8 mouse cellular contexts compared by ENCODE assay signal in the genomic region with DNA sequence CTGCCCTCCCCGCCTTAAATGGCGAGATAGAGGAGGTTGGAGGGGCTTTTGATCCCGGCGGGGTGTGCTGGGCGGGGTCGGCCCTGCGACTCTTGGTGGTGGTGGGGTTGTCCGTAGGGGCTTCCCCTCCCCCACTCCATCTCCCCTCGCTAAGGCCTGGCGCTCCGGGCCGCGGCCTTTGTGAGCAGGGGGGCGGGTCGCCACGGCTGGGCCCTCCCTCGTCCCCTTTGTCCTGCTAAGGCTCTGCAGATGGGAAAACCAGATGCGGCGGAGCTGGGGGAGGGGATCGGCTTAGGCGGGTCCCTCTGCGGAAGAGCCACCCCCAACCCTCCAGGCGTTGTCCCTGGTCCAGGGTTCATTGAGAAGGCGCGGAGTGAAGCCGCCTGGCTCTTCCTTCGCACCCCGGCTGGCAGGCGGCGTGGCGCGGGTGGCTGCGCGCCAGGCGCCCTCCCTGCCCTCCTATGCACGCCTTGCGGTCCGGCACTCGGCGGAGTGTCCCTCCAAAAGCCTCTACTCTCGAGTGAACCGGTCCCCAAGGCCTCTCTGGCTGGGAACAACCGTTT. TPM values are rescaled to one million over a fixed set of nuclear protein-coding genes. Genes with fewer than 3 reads are reported as not detected.
A peak's percentile ranks its signal among the peaks of the same experiment; 100 is the strongest.
DNase-seq lines count a peak whose midpoint lies in the region; ATAC-seq and TF ChIP-seq lines count a peak whose summit lies in the region.

No protein-coding gene starts in this region.

- 1% methylated on average over 42 of the region's 43 CpGs for WGBS in embryonic facial prominence, embryonic 11.5 days
- under 1% methylated on average over 42 of the region's 43 CpGs for WGBS in heart, embryonic 12.5 days
- 0% methylated on average over 43 of the region's 43 CpGs for WGBS in kidney, embryonic 16.5 days
- 2% methylated on average over 40 of the region's 43 CpGs for WGBS in lung, adult 2 months

- peak overlapping the region; percentile 97 for H3K27ac ChIP-seq in embryonic facial prominence, embryonic 11.5 days (replicated peaks; ENCODE audit: low read depth, low read length)
- peak overlapping the region; percentile 82 for H3K27ac ChIP-seq in heart, embryonic 12.5 days (ENCODE audit: poor library complexity, severe bottlenecking)
- H3K27ac ChIP-seq in kidney, embryonic 16.5 days (ENCODE audit: low read length), result peak overlapping the region; percentile 97

- TF ChIP-seq CTCF in lung, adult 2 months (IDR thresholded peaks at IDR 0.05; ENCODE audit: insufficient read depth, low read length), result no peak

- H3K9me3 ChIP-seq in embryonic facial prominence, embryonic 11.5 days (replicated peaks; ENCODE audit: control insufficient read depth, low read length), result no peaks in the 10 kb centered on the region
- no peaks in the 10 kb centered on the region for H3K9me3 ChIP-seq in heart, embryonic 12.5 days (replicated peaks)
- no peaks in the 10 kb centered on the region for H3K9me3 ChIP-seq in kidney, embryonic 16.5 days (ENCODE audit: low read length)

- no peak for TF ChIP-seq POLR2A in lung, adult 2 months (IDR thresholded peaks at IDR 0.05; ENCODE audit: borderline replicate concordance, extremely low read depth, low read depth, low read length)

- peak overlapping the region; percentile 100 for H3K4me3 ChIP-seq in embryonic facial prominence, embryonic 11.5 days (ENCODE audit: low read depth, low read length)
- H3K4me3 ChIP-seq in heart, embryonic 12.5 days, result peak overlapping the region; percentile 79
- H3K4me3 ChIP-seq in kidney, embryonic 16.5 days (ENCODE audit: low read length), result peak overlapping the region; percentile 86
- H3K4me3 ChIP-seq in lung, adult 2 months (replicated peaks; ENCODE audit: extremely low read depth, low read depth, low read length), result peak overlapping the region; percentile 41

- no peaks in the 10 kb centered on the region; the same call in none of the 2 replicates for H3K36me3 ChIP-seq in embryonic facial prominence, embryonic 11.5 days (replicated peaks; ENCODE audit: control insufficient read depth, insufficient read depth, low read depth, low read length)
- no peaks in the 10 kb centered on the region; the same call in 1 of the 2 replicates for H3K36me3 ChIP-seq in heart, embryonic 12.5 days
- peaks cover 10% of the 10 kb centered on the region for H3K36me3 ChIP-seq in kidney, embryonic 16.5 days (ENCODE audit: insufficient read depth, low read length)

- H3K4me1 ChIP-seq in embryonic facial prominence, embryonic 11.5 days (ENCODE audit: control insufficient read depth, insufficient read depth, low read length), result peaks cover 3% of the 10 kb centered on the region
- H3K4me1 ChIP-seq in heart, embryonic 12.5 days (replicated peaks), result peaks cover 36% of the 10 kb centered on the region
- peaks cover 33% of the 10 kb centered on the region for H3K4me1 ChIP-seq in kidney, embryonic 16.5 days (ENCODE audit: insufficient read depth, low read length)
- peaks cover 14% of the 10 kb centered on the region for H3K4me1 ChIP-seq in lung, adult 2 months (ENCODE audit: control insufficient read depth, insufficient read depth, low read length)

- H3K4me2 ChIP-seq in embryonic facial prominence, embryonic 11.5 days (ENCODE audit: low read depth, low read length), result peak overlapping the region; percentile 89
- peak overlapping the region; percentile 83 for H3K4me2 ChIP-seq in heart, embryonic 12.5 days
- H3K4me2 ChIP-seq in kidney, embryonic 16.5 days (replicated peaks; ENCODE audit: low read depth, low read length), result peak overlapping the region; percentile 83

- ATAC-seq in embryonic facial prominence, embryonic 11.5 days (replicated peaks; ENCODE audit: insufficient number of reproducible peaks, low FRiP score, low TSS enrichment, low read depth), result peak; percentile 77
- peak; percentile 73 for ATAC-seq in heart, embryonic 12.5 days (ENCODE audit: insufficient number of reproducible peaks, low FRiP score)
- ATAC-seq in kidney, embryonic 16.5 days (ENCODE audit: low FRiP score, low TSS enrichment), result peak; percentile 80
- ATAC-seq in inflammation-experienced regulatory T-cells, adult 6 months, result no peak

- peak overlapping the region; percentile 98 for H3K9ac ChIP-seq in embryonic facial prominence, embryonic 11.5 days (replicated peaks; ENCODE audit: low read length)
- peak overlapping the region; percentile 95 for H3K9ac ChIP-seq in heart, embryonic 12.5 days
- H3K9ac ChIP-seq in kidney, embryonic 16.5 days (replicated peaks; ENCODE audit: low read length), result peak overlapping the region; percentile 96

- DNase-seq in layer of hippocampus, postnatal 10 days (ENCODE audit: low spot score in 2 of 2), result peak; percentile 58 to 71
- DNase-seq in layer of hippocampus, adult 9-11 months, result no peak
- peak; percentile 93 for DNase-seq in embryonic facial prominence, embryonic 11.5 days (ENCODE audit: low spot score)
- peak; percentile 27 for DNase-seq in lung, adult 2 months
- DNase-seq in ovary, postnatal 36 days (ENCODE audit: low spot score), result peak; percentile 70

- H3K27me3 ChIP-seq in embryonic facial prominence, embryonic 11.5 days (ENCODE audit: control insufficient read depth, insufficient read depth, low read length), result no peaks in the 10 kb centered on the region
- peaks cover 7% of the 10 kb centered on the region; the same call in 1 of the 2 replicates for H3K27me3 ChIP-seq in heart, embryonic 12.5 days (replicated peaks)
- H3K27me3 ChIP-seq in kidney, embryonic 16.5 days (ENCODE audit: insufficient read depth, low read length), result no peaks in the 10 kb centered on the region

RNA-seq across cellular contexts. Expression of a gene that starts 1.8 kb away (rescaled TPM):
- total RNA-seq in layer of hippocampus, postnatal 10 days (2021), result 100 to 1,000 TPM; 420 to 424 TPM
- 520 and 537 TPM in 2 replicates for polyA plus RNA-seq in embryonic facial prominence, embryonic 11.5 days (2014; fragmentation: Nextera tagmentation; extraction: Ambion mirVana)
- polyA plus RNA-seq in heart, embryonic 12.5 days (2016; fragmentation: Nextera tagmentation; extraction: Ambion mirVana), result 201 and 205 TPM in 2 replicates
- 302 and 349 TPM in 2 replicates for polyA plus RNA-seq in kidney, embryonic 16.5 days (2015; fragmentation: Nextera tagmentation; extraction: Ambion mirVana)
- polyA plus RNA-seq in lung, adult 2 months (2012; rRNA removed), result 21.0 and 26.3 TPM in 2 replicates
- 1 to 10 TPM in 1 of 3 experiments, not detected in 2; 1.2 TPM for polyA plus RNA-seq in inflammation-experienced regulatory T-cells, adult 6 months (2017; shearing (Covaris generic))

RNA-seq across cellular contexts. Expression of a gene that starts 55.4 kb away (rescaled TPM):
- 1,000 to 10,000 TPM; 4,137 to 4,167 TPM for total RNA-seq in layer of hippocampus, postnatal 10 days (2021)
- polyA plus RNA-seq in embryonic facial prominence, embryonic 11.5 days (2014; fragmentation: Nextera tagmentation; extraction: Ambion mirVana), result 16,388 and 16,949 TPM in 2 replicates
- 6,292 and 6,382 TPM in 2 replicates for polyA plus RNA-seq in heart, embryonic 12.5 days (2016; fragmentation: Nextera tagmentation; extraction: Ambion mirVana)
- polyA plus RNA-seq in kidney, embryonic 16.5 days (2015; fragmentation: Nextera tagmentation; extraction: Ambion mirVana), result 12,646 and 13,929 TPM in 2 replicates
- 5,708 and 6,451 TPM in 2 replicates for polyA plus RNA-seq in lung, adult 2 months (2012; rRNA removed)
- over 10,000 TPM; 20,020 to 68,742 (median 52,499) TPM for polyA plus RNA-seq in inflammation-experienced regulatory T-cells, adult 6 months (2017; shearing (Covaris generic))

Comparison
In these comparisons a context has a peak if more than half of its experiments do, and no peak if none do; other contexts are left out.
1. H3K4me3 ChIP-seq: peak in every context shown above with its lines; median percentile 100 in embryonic facial prominence, embryonic 11.5 days; 86 in kidney, embryonic 16.5 days; 79 in heart, embryonic 12.5 days; 41 in lung, adult 2 months.